Mouse (Mus musculus) mouse trophoblast stem cell (cell line): ENCODE data around the gene Ndrg2.
"Not testable (repeated sequence)": the region's sequence is repeated elsewhere in the genome, so short reads cannot be mapped to it uniquely, and the experiment has no call there.

Experiments
- in situ Hi-C, 2 experiments: fragments of 300-500 bp; cut with MseI, MboI; formaldehyde crosslinking; loops; 2 replicates in 1 of 2; 3 replicates in 1 of 2; pipeline ENCODE4 v1.15.1; 2025

Ndrg2 gene

DNA sequence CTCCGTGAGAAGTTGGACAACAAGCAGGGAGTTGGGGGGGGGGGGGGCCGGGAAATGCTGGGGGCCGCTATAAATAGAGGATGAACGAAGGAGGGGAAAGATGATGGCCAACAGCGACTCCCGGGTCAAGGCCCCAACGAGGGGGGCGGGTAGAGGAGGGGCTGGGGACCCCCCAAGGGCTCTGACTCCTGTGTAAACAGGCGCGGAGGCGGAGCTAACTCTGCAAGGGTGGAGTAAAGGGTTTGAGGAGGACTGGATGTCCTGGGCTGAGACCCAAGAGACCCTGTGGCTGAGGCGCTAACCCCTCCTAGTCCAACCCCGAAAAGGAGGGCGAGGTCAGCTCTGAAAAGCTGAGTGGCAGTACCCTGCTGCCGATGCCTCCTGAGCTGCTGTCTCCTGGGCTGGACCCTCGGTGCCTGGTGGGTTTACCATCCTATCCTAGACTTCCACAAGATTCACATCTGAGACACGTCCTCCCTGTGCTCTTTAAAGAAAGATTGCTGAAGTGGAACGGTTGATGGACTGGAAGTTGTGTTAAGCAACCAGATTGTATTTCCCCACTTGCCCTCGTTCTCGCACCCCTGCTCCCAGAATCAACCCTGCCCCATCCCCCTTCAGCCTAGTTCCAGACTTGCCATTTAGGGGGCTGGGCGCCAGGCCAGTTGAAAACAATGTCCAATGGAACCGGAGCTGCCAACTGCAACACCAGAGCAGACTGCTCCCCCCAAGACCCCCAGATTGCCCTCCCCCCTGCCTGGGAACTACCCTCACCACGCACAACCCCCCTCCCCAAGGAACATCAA lies at the start of gene Ndrg2:
Gene Ndrg2 (minus strand): TSS at position 199 of the 803 bp plus-strand sequence.
- in situ Hi-C loops, result loop anchor here in 1 of 2 experiments (5.0 kb wide), 1 partner anchor 88 kb away; no protein-coding TSS in a partner anchor

DNA sequence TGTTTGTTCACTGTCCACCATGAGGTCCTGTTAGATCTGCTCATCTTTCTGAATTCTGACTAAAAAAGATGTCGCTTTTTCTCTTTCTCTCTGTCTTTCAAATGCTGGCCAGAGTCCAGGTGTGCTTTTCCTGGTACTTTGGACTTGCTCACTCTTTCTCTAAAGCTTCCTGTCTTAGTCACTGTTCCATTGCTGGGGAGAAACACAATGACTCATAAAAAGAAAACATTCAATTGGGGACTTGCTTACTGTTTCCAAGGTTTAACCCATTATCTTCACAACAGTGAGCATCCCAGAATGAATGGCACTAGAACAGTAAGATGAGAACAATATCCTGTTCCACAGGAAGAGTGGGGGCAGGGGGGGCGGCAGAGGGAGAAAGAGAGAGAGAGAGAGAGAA lies 46.4 kb upstream of the Ndrg2 start:
- in situ Hi-C loops, result no loop called here

DNA sequence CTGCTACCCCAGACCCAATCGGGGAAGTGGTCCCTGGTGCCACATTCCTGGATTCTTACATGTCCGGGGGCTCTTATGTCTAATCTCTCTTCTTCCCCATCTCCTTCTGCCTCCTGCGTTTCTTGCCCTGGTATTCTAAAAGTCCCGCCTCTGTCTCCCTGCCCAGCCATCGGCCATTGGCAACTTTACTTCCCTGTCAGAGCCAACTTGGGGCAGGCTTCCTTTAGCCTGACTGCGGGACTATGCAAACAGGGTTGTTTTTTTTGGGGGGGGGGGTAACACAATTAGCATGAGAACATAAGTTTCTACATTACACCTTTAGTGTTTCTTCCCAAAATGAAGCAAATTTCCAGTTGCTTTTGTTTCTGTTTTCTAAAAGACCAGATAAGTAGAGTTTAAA lies 29.4 kb upstream of the Ndrg2 start:
- in situ Hi-C loops, result no loop called here

DNA sequence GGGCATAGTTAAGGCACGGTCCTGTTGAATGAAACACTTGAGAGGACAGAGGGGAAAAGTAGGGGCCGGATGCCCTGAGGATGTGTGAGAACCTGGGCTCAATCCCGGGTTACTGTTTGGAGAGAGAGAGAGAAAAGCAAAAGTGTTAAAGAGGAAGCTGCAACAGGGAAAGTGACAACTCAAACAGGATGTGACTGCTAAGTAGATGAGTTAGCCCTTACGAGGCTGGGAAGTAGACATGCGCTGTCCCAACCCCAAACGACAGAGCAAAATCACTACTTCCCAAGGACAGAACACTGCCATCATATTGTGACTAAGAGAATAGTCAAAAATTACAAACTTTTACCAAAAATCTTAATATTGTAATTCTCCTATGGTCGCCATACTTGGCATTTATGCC lies 28.3 kb upstream of the Ndrg2 start:
- in situ Hi-C loops, result no loop called here

DNA sequence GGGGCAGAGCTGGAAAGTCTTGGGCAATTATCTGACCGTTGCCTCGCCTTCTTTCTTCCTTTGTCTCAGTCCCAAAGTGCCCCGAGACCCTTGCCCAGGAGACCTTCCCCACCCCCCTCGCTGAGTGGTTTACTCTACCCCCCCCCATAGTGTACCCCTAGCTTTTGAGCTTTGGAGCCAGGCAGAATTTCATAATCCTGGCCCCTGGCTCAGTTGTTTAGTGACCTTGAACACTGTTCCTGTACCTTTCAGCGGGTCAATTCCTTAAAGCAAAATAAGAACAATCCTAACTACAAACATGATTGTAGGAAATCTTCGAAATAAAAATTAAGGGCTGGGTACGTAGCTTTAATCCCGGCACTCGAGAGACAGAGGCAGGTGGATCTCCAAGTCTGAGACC lies 27.6 kb upstream of the Ndrg2 start:
- in situ Hi-C loops, result no loop called here

DNA sequence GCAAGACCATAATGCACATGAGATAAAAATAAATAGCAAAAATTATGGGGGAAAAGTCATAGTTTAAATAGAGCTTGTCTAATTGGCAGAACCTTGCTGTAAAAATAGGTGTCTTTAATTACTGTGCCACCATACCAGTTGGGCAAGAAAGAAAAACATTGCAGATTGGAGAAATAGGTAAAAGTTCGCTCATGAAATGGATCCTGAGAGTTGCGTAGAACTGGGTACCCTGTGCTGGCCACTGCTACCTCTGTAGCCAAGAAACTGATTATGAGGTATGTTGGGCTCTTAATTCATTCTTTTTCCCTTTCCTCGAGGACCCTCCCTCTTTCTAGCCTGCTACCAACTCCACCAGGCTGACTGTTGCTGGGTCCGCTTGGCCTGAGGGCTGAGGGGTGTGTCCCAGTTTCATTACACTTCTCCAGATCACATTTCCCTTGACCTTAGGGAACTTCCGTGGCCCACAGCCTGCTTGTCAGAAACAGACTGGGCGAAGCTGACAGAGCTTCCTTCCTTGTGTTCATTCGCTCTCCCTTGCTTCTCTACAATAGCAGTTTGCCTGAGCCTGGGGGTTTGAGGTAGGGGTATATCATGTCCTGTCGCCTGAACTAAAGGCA lies 27.1 kb upstream of the Ndrg2 start:
- in situ Hi-C loops, result no loop called here

DNA sequence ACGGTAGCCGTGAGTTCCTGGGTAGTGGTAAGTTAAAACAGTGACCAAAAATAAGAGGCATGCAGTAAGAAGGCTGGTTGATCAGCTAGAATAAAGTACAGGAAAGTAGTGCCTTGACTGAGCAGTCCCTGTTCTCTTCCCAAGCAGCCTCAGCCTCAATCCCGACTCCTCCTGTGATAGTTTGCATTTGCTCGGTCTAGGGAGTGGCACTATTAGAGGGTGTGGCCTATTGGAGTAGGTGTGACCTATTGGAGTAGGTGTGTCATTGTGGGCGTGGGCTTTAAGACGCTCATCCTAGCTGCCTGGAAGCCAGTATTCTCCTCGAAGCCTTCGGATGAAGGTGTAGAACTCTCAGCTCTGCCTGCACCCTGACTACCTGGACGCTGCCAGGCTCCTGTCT lies 25.0 kb upstream of the Ndrg2 start:
- in situ Hi-C loops, result no loop called here

DNA sequence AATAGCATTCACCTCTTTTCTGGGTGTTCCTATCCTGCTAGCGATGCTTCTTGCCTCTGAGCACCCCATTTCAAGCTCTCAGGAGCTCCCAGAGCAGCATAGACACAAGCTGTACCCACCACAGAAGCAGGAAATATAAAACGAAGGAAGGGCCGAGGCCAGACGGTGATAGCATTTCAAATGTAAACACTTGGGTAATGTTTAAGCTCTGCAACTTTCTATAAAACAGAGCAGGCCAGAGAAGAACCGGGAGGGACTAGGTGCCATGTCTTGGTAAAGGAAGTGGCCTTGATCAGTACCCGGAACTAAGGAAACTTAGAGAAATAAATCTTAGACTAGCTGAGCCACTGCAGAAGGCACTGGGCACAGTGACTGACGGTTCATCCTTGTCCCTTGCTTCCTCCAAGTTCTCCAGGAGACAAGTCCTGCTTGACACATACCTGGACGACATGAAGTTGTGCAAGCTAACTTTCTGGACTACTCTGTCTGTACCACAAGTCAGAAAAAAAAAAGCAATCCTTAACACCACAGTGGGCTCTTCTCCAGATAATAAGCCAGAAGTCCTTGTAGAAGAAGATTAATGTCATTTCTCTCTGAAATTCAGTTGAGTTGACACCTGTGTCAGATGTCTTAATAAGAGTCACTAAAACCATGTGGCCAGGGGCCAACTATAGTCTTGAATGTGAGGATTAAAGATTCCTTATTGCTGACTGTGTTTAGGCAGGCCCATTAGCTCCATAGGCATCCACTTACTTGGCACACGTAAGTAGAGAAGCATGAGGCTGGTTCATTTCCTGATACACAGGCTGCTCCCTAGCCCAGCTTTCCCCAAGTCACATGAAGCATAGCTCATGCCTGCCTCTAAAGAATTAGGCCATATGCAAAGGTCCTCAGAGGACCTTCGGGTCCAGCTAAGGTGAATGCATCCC lies 18.4 kb upstream of the Ndrg2 start:
- in situ Hi-C loops, result no loop called here

DNA sequence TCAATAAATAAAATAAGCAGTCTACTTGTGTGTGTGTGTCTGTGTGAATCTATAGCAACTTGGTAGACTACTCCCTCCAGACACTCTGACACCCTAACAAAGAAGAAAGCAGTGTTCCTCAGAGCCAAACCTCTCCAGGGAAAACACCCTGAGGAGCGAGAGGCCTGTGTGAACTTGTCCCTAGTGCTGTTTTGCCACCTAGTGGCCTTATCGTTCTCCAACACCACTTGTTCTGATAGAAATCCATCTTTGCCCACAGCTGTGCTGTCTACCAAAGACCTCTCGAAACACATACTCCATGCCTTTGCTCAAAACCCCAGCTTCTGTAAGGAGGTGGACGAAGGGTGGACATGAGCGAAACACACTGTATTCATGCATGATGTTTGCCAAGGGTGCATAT lies 16.9 kb upstream of the Ndrg2 start:
- in situ Hi-C loops, result no loop called here

DNA sequence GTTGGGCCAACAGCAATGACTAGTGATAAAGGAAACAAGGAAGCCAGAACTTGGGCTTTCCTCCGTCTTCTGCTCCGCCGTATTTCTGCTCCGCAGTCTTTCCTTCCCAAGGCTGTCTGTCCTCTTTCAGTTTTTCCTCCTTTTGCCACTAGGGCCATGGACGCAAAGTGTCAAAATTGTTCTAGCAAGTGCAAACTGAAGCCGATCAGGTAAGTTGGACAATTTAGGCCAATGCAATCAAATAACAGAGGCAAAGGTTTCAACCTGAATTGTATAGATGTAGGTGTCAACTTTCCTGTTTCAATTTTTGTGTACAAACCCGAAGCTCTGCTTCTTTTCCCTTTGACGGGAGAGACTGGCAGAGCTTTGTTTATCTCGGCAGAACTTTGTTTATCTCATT lies 16.0 kb upstream of the Ndrg2 start:
- in situ Hi-C loops, result no loop called here

DNA sequence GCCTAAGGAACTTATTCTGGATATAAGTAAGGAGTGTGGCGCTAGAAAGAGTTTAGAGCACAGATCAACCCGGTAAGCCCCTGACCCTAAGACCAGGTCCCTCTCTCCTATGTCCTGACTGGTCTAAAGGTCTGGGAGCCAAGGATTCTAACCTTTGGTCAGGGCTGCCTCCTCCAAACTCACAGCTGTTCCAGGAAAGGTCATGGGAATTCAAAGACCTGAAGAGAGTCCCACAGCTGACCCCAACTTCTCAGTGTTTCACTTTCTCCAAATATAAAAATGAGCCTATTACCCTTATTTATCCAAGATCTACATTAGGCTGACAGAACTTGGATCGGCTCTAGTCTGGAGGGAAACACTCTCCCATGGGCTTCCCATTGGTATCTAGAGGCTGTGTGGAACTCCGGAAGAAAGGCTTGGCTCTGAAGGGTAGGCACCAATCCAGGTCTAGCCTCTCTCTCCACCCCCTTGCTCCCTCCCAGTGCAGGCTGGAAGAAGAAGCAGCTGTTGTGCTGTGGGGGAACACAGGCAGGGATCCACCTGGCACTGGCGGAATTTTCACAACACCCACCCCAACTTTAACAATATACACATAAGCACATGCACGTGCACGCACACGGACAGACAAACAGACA lies 15.5 kb upstream of the Ndrg2 start:
- in situ Hi-C loops, result no loop called here

DNA sequence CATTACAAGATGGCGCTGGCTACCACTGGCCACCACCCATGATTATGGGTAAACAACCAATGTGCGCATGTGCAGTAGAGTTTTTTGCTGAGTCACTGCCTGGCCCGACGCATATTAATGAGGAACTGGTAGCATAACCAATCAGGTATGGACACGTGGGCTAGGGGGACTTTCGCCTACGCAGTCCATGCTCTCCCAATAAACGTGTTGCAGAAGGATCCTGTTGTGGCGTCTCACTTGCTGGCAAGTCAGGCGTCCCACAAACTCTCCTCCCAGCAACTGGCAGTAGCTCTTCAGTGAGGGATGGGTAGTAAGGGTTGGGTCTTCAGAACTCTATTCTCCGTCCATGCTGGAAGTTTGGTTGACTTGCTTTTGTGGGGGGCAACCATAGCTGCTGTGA lies 13.0 kb upstream of the Ndrg2 start:
- in situ Hi-C loops, result not testable (repeated sequence)

DNA sequence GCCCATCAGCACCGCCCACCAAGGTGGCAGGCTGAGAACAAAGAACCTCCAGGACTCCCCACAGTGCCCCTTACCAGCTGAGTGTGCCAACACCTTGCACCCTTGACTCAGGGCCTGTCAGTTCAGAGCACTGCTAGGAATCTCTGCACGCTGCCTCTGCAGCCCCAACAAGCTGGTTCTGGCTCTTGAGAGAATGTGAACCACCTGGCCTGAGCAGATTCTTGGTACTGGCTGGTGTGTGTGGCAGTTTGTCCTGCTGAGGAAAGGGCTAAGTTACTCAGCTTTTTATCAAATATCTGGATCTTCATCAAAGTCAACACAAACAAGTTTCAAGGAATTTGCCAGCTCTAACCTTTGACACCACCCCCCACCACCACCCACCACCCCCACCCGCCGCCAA lies 9.5 kb upstream of the Ndrg2 start:
- in situ Hi-C loops, result no loop called here

DNA sequence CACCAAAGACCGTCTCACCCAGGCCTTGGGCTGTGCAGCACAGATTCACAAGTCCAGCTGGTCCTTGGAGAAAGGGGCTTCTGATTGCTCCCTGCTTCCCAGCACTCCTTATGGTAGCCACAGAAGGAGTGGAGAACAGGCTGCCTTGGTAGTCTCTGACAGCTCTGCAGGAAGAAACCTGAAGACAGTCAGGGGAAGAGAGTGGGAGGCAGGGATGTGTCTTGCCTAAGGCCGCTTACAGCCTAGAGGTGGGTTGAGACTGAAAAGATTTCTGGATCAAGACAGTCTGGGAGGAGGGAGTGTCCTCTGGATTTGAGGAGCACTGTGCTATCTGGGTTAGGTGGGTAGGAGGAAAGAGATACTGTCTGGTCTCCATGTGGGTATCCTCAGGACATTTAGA lies 9.0 kb upstream of the Ndrg2 start:
- in situ Hi-C loops, result no loop called here

DNA sequence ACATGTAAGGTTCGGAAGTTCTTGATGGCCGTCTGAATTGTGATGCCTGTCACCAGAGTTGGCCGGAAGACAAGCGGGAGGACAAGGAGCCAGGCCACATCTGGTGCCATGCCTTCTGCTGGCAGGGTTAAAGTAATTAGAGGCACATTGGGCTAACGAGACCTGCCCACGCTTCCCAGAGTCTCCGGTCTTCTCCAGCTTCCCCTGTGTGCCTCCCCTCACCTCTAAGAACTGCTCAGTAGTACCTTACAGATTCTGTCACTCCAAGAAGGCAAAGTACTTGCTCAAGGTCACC lies 8.6 kb upstream of the Ndrg2 start, which contains the start of gene Rnase13:
Gene Rnase13 (minus strand): TSS at position 203 of the 295 bp plus-strand sequence.
- in situ Hi-C loops, result no loop called here

DNA sequence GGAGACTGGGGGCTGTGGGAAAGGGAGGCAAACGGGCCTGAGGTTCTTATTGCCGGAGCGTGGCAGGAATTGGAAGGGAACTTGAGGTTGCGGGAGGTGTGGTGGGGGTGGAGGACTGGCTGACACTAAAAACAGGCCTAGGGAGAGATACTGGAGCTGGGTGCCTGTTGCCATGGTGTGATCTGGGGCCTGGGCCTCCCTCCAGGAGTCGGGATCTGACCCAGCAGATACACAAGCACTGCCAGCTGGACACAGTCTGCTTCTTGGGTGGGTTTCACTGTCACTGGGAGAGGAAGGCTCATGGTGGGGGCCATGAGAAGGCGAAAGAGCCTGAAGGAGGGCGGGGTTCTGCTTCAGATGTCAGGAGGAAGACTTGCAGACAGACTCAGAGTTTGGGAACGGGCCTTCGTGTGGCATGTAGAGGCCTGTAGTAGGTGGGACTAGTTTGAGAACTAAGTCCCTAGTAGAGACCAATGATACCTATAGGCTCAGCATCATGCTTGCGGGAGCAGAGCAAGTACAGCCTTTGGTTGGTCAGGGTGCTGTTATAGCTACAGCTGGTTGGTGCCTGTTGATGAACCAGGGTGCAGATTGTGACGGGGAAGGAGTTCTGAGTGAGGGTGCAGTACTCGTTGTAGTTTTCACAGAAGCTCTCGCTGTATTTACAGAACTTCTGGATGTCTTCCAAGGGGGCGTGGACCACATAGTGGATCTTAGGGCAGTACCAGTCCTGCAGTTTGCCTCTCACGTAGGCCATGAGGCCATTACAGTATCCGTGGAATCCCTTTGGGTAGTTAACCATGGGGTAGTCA lies 8.0 kb upstream of the Ndrg2 start:
- in situ Hi-C loops, result no loop called here

DNA sequence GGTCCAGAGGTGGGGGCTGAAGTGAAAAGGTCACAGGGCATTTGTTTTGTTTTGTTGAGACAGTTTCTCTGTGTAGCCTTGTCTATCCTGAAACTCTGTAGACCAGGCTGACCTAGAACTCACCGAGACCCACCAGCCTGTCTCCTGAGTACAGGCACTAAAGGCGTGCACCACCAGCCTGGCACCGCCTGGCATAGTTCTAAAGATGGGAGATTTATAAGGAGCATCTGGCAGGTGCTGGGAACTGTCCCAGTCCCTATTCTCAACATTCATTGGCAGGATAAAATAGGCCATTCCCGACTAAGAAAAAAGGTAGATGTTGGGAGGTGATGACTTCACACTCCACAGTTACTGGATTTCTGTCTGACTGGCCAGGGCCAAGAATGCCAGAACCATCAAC lies 5.0 kb upstream of the Ndrg2 start:
- in situ Hi-C loops, result no loop called here

DNA sequence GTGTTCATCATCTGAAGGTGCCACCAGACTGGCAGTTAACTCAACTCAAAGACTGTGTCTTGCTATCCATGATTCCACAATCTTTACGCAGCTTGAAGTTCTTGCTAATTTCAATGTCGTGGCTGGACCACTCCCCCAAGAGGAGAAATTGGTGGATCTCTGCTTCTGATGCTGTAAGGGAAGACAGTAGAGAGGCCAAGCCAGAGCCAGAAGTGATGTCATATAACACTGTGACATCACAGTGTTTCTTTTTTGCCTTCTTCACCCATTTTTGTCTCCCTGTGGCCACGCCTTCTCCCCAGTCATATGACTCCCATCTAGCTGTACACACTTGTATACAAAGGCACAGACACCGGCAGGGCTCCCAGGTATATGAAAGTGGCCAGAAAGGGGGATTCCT lies 4.2 kb upstream of the Ndrg2 start, which contains the start of gene Tppp2:
Gene Tppp2 (plus strand): TSS at position 301 of the 400 bp plus-strand sequence.
- in situ Hi-C loops, result no loop called here

DNA sequence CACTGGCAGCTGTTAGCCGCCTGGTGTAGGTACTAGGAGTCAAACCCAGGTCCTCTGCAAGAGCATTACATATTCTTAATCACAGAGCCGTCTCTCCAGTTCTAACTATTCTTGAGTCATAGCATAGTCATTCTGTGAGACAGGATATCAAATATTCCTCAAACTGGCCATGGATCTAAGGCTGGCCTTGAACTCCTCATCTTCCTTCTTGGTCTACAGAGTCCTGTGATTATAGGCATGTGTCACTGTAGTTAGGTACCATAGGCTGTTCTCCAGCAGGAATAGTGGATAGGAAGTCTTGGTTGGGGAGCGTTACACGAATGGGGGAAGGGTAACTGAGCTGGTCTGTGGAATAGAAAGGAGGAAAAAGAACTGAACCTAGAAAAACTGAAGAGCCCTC lies 2.6 kb upstream of the Ndrg2 start:
- in situ Hi-C loops, result no loop called here

DNA sequence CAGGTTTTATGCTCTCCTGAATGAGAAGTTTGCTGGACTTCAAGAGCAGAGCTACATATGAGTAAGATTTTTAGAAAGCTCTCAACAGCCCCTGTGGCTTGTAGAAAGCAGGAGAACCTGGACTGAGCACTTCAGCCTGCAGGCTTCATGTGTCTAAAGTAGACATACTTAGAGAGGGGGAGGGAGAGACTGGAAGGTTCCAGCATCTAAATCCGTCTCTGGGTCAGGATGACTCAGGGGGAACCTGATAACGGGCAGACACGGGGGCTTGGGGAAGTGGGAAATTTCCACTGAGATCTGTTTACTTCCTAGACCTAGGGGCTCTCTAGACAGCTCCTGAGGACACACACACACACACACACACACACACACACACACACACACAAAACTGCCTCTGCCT lies 1.1 kb upstream of the Ndrg2 start:
- in situ Hi-C loops, result no loop called here
